In genomic region chr17:51812261-51812941, GRCm38 (mm10) we compare ENCODE assay signal across 9 mouse cellular contexts. TPM values are rescaled to one million over a fixed set of nuclear protein-coding genes. Genes with fewer than 3 reads are reported as not detected.
A peak's percentile ranks its signal among the peaks of the same experiment; 100 is the strongest.
DNase-seq lines count a peak whose midpoint lies in the region; ATAC-seq lines count a peak whose summit lies in the region.
"Had no signal": no experiment of that assay in that cellular context is flagged by ENCODE, and none has a peak within 500 bp of the region (broad histone marks: within the 10 kb centered on the region; RNA-seq: fewer than 3 reads in every experiment).

No protein-coding gene starts in this region.

- H3K4me1 ChIP-seq in heart, embryonic 10.5 days = no peaks in the 10 kb centered on the region
- peaks cover 4% of the 10 kb centered on the region; the same call in 1 of the 2 replicates for H3K4me1 ChIP-seq in limb, embryonic 10.5 days
- H3K4me1 ChIP-seq in neural tube, embryonic 12.5 days = peaks cover 5% of the 10 kb centered on the region; the same call in 1 of the 2 replicates

- WGBS in heart, embryonic 10.5 days = under 1% methylated on average over 42 of the region's 48 CpGs
- under 1% methylated on average over 40 of the region's 48 CpGs for WGBS in limb, embryonic 10.5 days
- WGBS in neural tube, embryonic 12.5 days = under 1% methylated on average over 34 of the region's 48 CpGs

- H3K9ac ChIP-seq in neural tube, embryonic 12.5 days = peak overlapping the region; percentile 94

- peak overlapping the region; percentile 95 for H3K27ac ChIP-seq in heart, embryonic 10.5 days
- H3K27ac ChIP-seq in limb, embryonic 10.5 days = peak overlapping the region; percentile 93
- H3K27ac ChIP-seq in neural tube, embryonic 12.5 days = peak overlapping the region; percentile 96

- DNase-seq in frontal cortex, postnatal 36 days (ENCODE audit: low spot score in 2 of 2) = no peak
- DNase-seq in 416B (ENCODE audit: low read depth) = peak; percentile 15
- DNase-seq in cerebellum, adult 8-10 months = peak; percentile 22
- no peak for DNase-seq in heart, embryonic 10.5 days (ENCODE audit: low spot score)
- DNase-seq in limb, embryonic 10.5 days (ENCODE audit: low spot score) = peak; percentile 70
- DNase-seq in left cerebral cortex, postnatal 14 days (ENCODE audit: low spot score in 2 of 2) = no peak

- H3K36me3 ChIP-seq in heart, embryonic 10.5 days = no peaks in the 10 kb centered on the region
- H3K36me3 ChIP-seq in limb, embryonic 10.5 days = no peaks in the 10 kb centered on the region
- H3K36me3 ChIP-seq in neural tube, embryonic 12.5 days = 0 out of 2 replicates have a peak, but pooled peaks cover 5% of the 10 kb centered on the region

- peak overlapping the region; percentile 89 for H3K4me3 ChIP-seq in heart, embryonic 10.5 days
- H3K4me3 ChIP-seq in limb, embryonic 10.5 days = peak overlapping the region; percentile 65
- peak overlapping the region; percentile 89 for H3K4me3 ChIP-seq in neural tube, embryonic 12.5 days

- H3K27me3 ChIP-seq in heart, embryonic 10.5 days (ENCODE audit: insufficient read depth, poor library complexity, severe bottlenecking) = no peaks in the 10 kb centered on the region
- H3K27me3 ChIP-seq in limb, embryonic 10.5 days (ENCODE audit: low read depth, poor library complexity, severe bottlenecking) = peaks cover 30% of the 10 kb centered on the region
- no peaks in the 10 kb centered on the region for H3K27me3 ChIP-seq in neural tube, embryonic 12.5 days (replicated peaks)
- H3K27me3 ChIP-seq: CH12.LX had no signal

- ATAC-seq in frontal cortex, adult (ENCODE audit: low TSS enrichment) = 0 out of 2 replicates have a peak, but pooled peaks have one; percentile 5
- peak; percentile 73 for ATAC-seq in neural tube, embryonic 12.5 days (ENCODE audit: low FRiP score, low read depth)

- intact Hi-C loops in left cerebral cortex, postnatal 14 days (cut with DNase I) = no loop called here

- peak overlapping the region; percentile 69 for H3K4me2 ChIP-seq in neural tube, embryonic 12.5 days (replicated peaks)

- H3K9me3 ChIP-seq in heart, embryonic 10.5 days = no peaks in the 10 kb centered on the region
- H3K9me3 ChIP-seq in limb, embryonic 10.5 days (replicated peaks) = no peaks in the 10 kb centered on the region
- no peaks in the 10 kb centered on the region for H3K9me3 ChIP-seq in neural tube, embryonic 12.5 days

RNA-seq across cellular contexts. Expression of gene Satb1, which starts 20.7 kb away (rescaled TPM):
- polyA plus RNA-seq in heart, embryonic 10.5 days (2016; fragmentation: Nextera tagmentation; extraction: Ambion mirVana) = 7.2 and 9.0 TPM in 2 replicates
- polyA plus RNA-seq in limb, embryonic 10.5 days (2016; fragmentation: Nextera tagmentation; extraction: Ambion mirVana) = 9.4 and 11.0 TPM in 2 replicates
- 36.5 and 37.1 TPM in 2 replicates for polyA plus RNA-seq in neural tube, embryonic 12.5 days (2016; fragmentation: Nextera tagmentation; extraction: Ambion mirVana)
- 100 to 1,000 TPM; 142 to 148 TPM for total RNA-seq in left cerebral cortex, postnatal 14 days (2021)
- total RNA-seq: CH12.LX had no signal

Comparison
In these comparisons a context has a peak if more than half of its experiments do, and no peak if none do; other contexts are left out.
1. DNase-seq: peak in 416B (single experiment), cerebellum, adult 8-10 months (single experiment) and limb, embryonic 10.5 days (single experiment); none in frontal cortex, postnatal 36 days (0 of 2), heart, embryonic 10.5 days (single experiment) and left cerebral cortex, postnatal 14 days (0 of 2).
2. Peak in every context shown above with its lines, with median percentiles within 50 percentile points of each other: H3K27ac ChIP-seq and H3K4me3 ChIP-seq.